Mouse (Mus musculus) MEL (cell line): ENCODE measurements at regions not wholly inside any gene's neighbourhood (a gene's known extent, or its start where the extent isn't known, plus 50 kb on each side); places are given as distances from the start of the nearest gene placed in this dataset.

Experiments
- DNase-seq: peaks from one replicate; pipeline ENCODE4 v3.0.0; 2011; ENCODE audit warnings: low read depth, low spot score
- H3K27ac ChIP-seq: 2 replicates; pipeline ENCODE4 v1.5.1; 2012; ENCODE audit warnings: low read depth, mild to moderate bottlenecking, control low read depth, low read length, moderate library complexity; ENCODE audit not compliant: control insufficient read depth
- H3K27me3 ChIP-seq, 2 experiments: fragments of 150-350 bp in 1 of 2; sonication (generic) in 1 of 2; 2 replicates each; pipeline ENCODE4 v1.6.1; 2012; ENCODE audit warnings: low read length in 2 of 2, mild to moderate bottlenecking in 2 of 2, improper control_type of control experiment in 1 of 2, moderate library complexity in 1 of 2; ENCODE audit not compliant: insufficient read depth in 2 of 2, control insufficient read depth in 1 of 2
- H3K36me3 ChIP-seq, 2 experiments: 2 replicates each; pipeline ENCODE4 v1.6.1; 2012 to 2014; ENCODE audit warnings: low read length in 2 of 2, improper control_type of control experiment in 1 of 2, inconsistent platforms in 1 of 2, mild to moderate bottlenecking in 1 of 2; ENCODE audit not compliant: insufficient read depth in 2 of 2, control insufficient read depth in 1 of 2
- H3K4me1 ChIP-seq, 2 experiments: fragments of 150-350 bp in 1 of 2; sonication (generic) in 1 of 2; 2 replicates each; pipeline ENCODE4 v1.6.1; 2012; ENCODE audit warnings: low read length in 2 of 2, improper control_type of control experiment in 1 of 2, mild to moderate bottlenecking in 1 of 2; ENCODE audit not compliant: insufficient read depth in 2 of 2, control insufficient read depth in 1 of 2
- H3K4me3 ChIP-seq, 2 experiments: fragments of 150-350 bp in 1 of 2; sonication (generic) in 1 of 2; 2 replicates each; pipeline ENCODE4 v1.5.1; 2012; ENCODE audit warnings: low read depth in 2 of 2, low read length in 2 of 2, mild to moderate bottlenecking in 2 of 2, moderate library complexity in 2 of 2, control low read depth in 1 of 2, improper control_type of control experiment in 1 of 2; ENCODE audit not compliant: control insufficient read depth in 1 of 2, insufficient read depth in 1 of 2
- H3K79me2 ChIP-seq: 2 replicates; pipeline ENCODE4 v1.6.1; 2012; ENCODE audit warnings: mild to moderate bottlenecking, low read length, moderate library complexity; ENCODE audit not compliant: control insufficient read depth, poor library complexity, insufficient read depth
- H3K9ac ChIP-seq: 2 replicates; pipeline ENCODE4 v1.6.1; 2012; ENCODE audit warnings: low read depth, mild to moderate bottlenecking, control low read depth, low read length, moderate library complexity; ENCODE audit not compliant: control insufficient read depth, poor library complexity, severe bottlenecking
- H3K9me3 ChIP-seq: fragments of 150-350 bp; sonication (generic); replicated peaks from 2 replicates; pipeline ENCODE4 v1.6.1; 2012; ENCODE audit warnings: mild to moderate bottlenecking, low read length, improper control_type of control experiment, moderate library complexity; ENCODE audit not compliant: insufficient read depth
- CHD1 ChIP-seq: IDR thresholded peaks from 2 replicates; pipeline ENCODE4 v1.6.1; 2012; ENCODE audit warnings: low read depth, mild to moderate bottlenecking, inconsistent platforms, low read length, improper control_type of control experiment
- CHD2 ChIP-seq: IDR thresholded peaks from 2 replicates; pipeline ENCODE4 v1.6.1; 2011; ENCODE audit warnings: low read length, improper control_type of control experiment
- CTCF ChIP-seq, 3 experiments: IDR thresholded peaks in 2 of 3; conservative IDR thresholded peaks in 1 of 3; 2 replicates each; pipeline ENCODE4 v1.5.1; 2011 to 2012; ENCODE audit warnings: low read length in 3 of 3, low read depth in 2 of 3, mild to moderate bottlenecking in 2 of 3, improper control_type of control experiment in 1 of 3, inconsistent platforms in 1 of 3, mixed read lengths in 1 of 3, moderate library complexity in 1 of 3; ENCODE audit not compliant: control insufficient read depth in 1 of 3, insufficient read depth in 1 of 3, poor library complexity in 1 of 3, severe bottlenecking in 1 of 3
- E2F4 ChIP-seq: IDR thresholded peaks from 2 replicates; pipeline ENCODE4 v1.6.1; 2011; ENCODE audit warnings: low read depth, low read length, improper control_type of control experiment, borderline replicate concordance
- ELF1 ChIP-seq: IDR thresholded peaks from 2 replicates; pipeline ENCODE4 v1.6.1; 2014; ENCODE audit warnings: low read depth, mild to moderate bottlenecking, inconsistent platforms, low read length, improper control_type of control experiment, moderate library complexity
- EP300 ChIP-seq, 2 experiments: IDR thresholded peaks; 2 replicates each; pipeline ENCODE4 v1.6.1; 2011; ENCODE audit warnings: improper control_type of control experiment in 2 of 2, low read length in 2 of 2, low read depth in 1 of 2, mild to moderate bottlenecking in 1 of 2
- GABPA ChIP-seq: IDR thresholded peaks from 2 replicates; pipeline ENCODE4 v1.6.1; 2012; ENCODE audit warnings: low read depth, mild to moderate bottlenecking, inconsistent platforms, low read length, improper control_type of control experiment, moderate library complexity
- GATA1 ChIP-seq: IDR thresholded peaks from 2 replicates; pipeline ENCODE4 v1.6.1; 2011; ENCODE audit warnings: low read depth, low read length, improper control_type of control experiment
- HCFC1 ChIP-seq: IDR thresholded peaks from 2 replicates; pipeline ENCODE4 v1.6.1; 2012; ENCODE audit warnings: low read depth, mild to moderate bottlenecking, inconsistent platforms, low read length, improper control_type of control experiment, moderate library complexity
- JUND ChIP-seq: IDR thresholded peaks from 2 replicates; pipeline ENCODE4 v1.6.1; 2011; ENCODE audit warnings: low read depth, mild to moderate bottlenecking, improper control_type of control experiment, low read length
- MAFK ChIP-seq: IDR thresholded peaks from 2 replicates; pipeline ENCODE4 v1.6.1; 2011; ENCODE audit warnings: low read depth, mild to moderate bottlenecking, low read length, improper control_type of control experiment, borderline replicate concordance
- MAZ ChIP-seq: IDR thresholded peaks from 2 replicates; pipeline ENCODE4 v1.6.1; 2012; ENCODE audit warnings: low read depth, mild to moderate bottlenecking, inconsistent platforms, low read length, improper control_type of control experiment
- MEF2A ChIP-seq: IDR thresholded peaks from 2 replicates; pipeline ENCODE4 v1.6.1; 2014; ENCODE audit warnings: low read depth, mild to moderate bottlenecking, inconsistent platforms, low read length, improper control_type of control experiment; ENCODE audit not compliant: poor library complexity, insufficient replicate concordance, severe bottlenecking; ENCODE audit errors: extremely low read depth
- MXI1 ChIP-seq: IDR thresholded peaks from 2 replicates; pipeline ENCODE4 v1.6.1; 2011; ENCODE audit warnings: mild to moderate bottlenecking, low read depth, low read length, improper control_type of control experiment
- MYC ChIP-seq: IDR thresholded peaks from 2 replicates; pipeline ENCODE4 v1.6.1; 2011; ENCODE audit warnings: low read depth, mild to moderate bottlenecking, low read length, improper control_type of control experiment, moderate library complexity
- NELFE ChIP-seq: IDR thresholded peaks from 2 replicates; pipeline ENCODE4 v1.6.1; 2011; ENCODE audit warnings: low read depth, low read length, improper control_type of control experiment
- POLR2A ChIP-seq, 2 experiments: IDR thresholded peaks; 2 replicates each; pipeline ENCODE4 v1.6.1; 2011 to 2012; ENCODE audit warnings: low read length in 2 of 2, mild to moderate bottlenecking in 2 of 2, control low read depth in 1 of 2, improper control_type of control experiment in 1 of 2, low read depth in 1 of 2, moderate library complexity in 1 of 2; ENCODE audit not compliant: control insufficient read depth in 1 of 2, insufficient read depth in 1 of 2, poor library complexity in 1 of 2
- POLR2AphosphoS2 ChIP-seq: IDR thresholded peaks from 2 replicates; pipeline ENCODE4 v1.6.1; 2011; ENCODE audit warnings: low read length, improper control_type of control experiment
- POLR2AphosphoS5 ChIP-seq: IDR thresholded peaks from 2 replicates; pipeline ENCODE4 v1.6.1; 2012; ENCODE audit warnings: low read depth, borderline replicate concordance, mild to moderate bottlenecking, inconsistent platforms, low read length, moderate library complexity, mixed read lengths
- RAD21 ChIP-seq: IDR thresholded peaks from 2 replicates; pipeline ENCODE4 v1.6.1; 2011; ENCODE audit warnings: mild to moderate bottlenecking, low read depth, low read length, improper control_type of control experiment
- RCOR1 ChIP-seq: IDR thresholded peaks from 2 replicates; pipeline ENCODE4 v1.6.1; 2012; ENCODE audit warnings: low read depth, mild to moderate bottlenecking, inconsistent platforms, low read length, improper control_type of control experiment
- SIN3A ChIP-seq: IDR thresholded peaks from 2 replicates; pipeline ENCODE4 v1.6.1; 2012; ENCODE audit warnings: low read length, improper control_type of control experiment, inconsistent platforms
- TBP ChIP-seq: IDR thresholded peaks from 2 replicates; pipeline ENCODE4 v1.8.0; 2011; ENCODE audit warnings: low read depth, low read length, improper control_type of control experiment
- UBTF ChIP-seq: IDR thresholded peaks from 2 replicates; pipeline ENCODE4 v1.6.1; 2012; ENCODE audit warnings: low read depth, mild to moderate bottlenecking, inconsistent platforms, low read length, improper control_type of control experiment, moderate library complexity, borderline replicate concordance; ENCODE audit not compliant: insufficient read depth
- USF2 ChIP-seq, 2 experiments: IDR thresholded peaks; 2 replicates each; pipeline ENCODE4 v1.6.1; 2011 to 2012; ENCODE audit warnings: improper control_type of control experiment in 2 of 2, low read length in 2 of 2, borderline replicate concordance in 1 of 2, inconsistent platforms in 1 of 2, low read depth in 1 of 2, mild to moderate bottlenecking in 1 of 2; ENCODE audit not compliant: insufficient read depth in 1 of 2
- ZC3H11A ChIP-seq: IDR thresholded peaks from 2 replicates; pipeline ENCODE4 v1.6.1; 2012; ENCODE audit warnings: low read depth, mild to moderate bottlenecking, inconsistent platforms, low read length, improper control_type of control experiment

- no peaks in the 10 kb centered on the region for H3K27me3 ChIP-seq
- H3K36me3 ChIP-seq, result no peaks in the 10 kb centered on the region
- TF ChIP-seq E2F4 (no peak), RCOR1 (no peak), MEF2A (no peak), GATA1 (no peak), POLR2AphosphoS2 (no peak), USF2 (IDR thresholded peaks at IDR 0.05; ENCODE audit: borderline replicate concordance in 1 of 2, insufficient read depth in 1 of 2, low read depth in 1 of 2, low read length in 2 of 2) (no peak), GABPA (no peak), CHD2 (no peak)
- H3K9ac ChIP-seq, result no peak overlapping the region
- no peaks in the 10 kb centered on the region for H3K4me1 ChIP-seq
- H3K9me3 ChIP-seq, result no peaks in the 10 kb centered on the region
- no peak overlapping the region for H3K27ac ChIP-seq
- DNase-seq, result no peak
- H3K4me3 ChIP-seq, result no peak overlapping the region
- no peaks in the 10 kb centered on the region for H3K79me2 ChIP-seq
These were observed 52.7 kb upstream of the Kcng1 start for GRCm38 (mm10) chr2:168334241-168334588.

- Histone ChIP-seq H3K4me1 (no peaks in the 10 kb centered on the region), H3K4me3 (no peak overlapping the region), H3K9ac (no peak overlapping the region), H3K9me3 (no peaks in the 10 kb centered on the region), H3K79me2 (no peaks in the 10 kb centered on the region), H3K27me3 (no peaks in the 10 kb centered on the region), H3K27ac (no peak overlapping the region), H3K36me3 (no peaks in the 10 kb centered on the region)
- no peak for DNase-seq
- TF ChIP-seq HCFC1 (no peak), RCOR1 (no peak), JUND (no peak), TBP (no peak), CTCF (IDR thresholded peaks at IDR 0.05 in 2 of 3, conservative IDR thresholded peaks at IDR 0.05 in 1 of 3; ENCODE audit: control insufficient read depth in 1 of 3, insufficient read depth in 1 of 3, low read depth in 2 of 3, low read length in 3 of 3, poor library complexity in 1 of 3, severe bottlenecking in 1 of 3) (no peak), POLR2AphosphoS2 (no peak)
- TF ChIP-seq, all 39 proteins: peak for 0
These were observed 52.2 kb upstream of the Kcng1 start for GRCm38 (mm10) chr2:168333552-168334240.

- Histone ChIP-seq H3K79me2 (no peaks in the 10 kb centered on the region), H3K9ac (no peak overlapping the region), H3K27me3 (no peaks in the 10 kb centered on the region), H3K4me1 (no peaks in the 10 kb centered on the region), H3K36me3 (no peaks in the 10 kb centered on the region), H3K4me3 (no peak overlapping the region), H3K9me3 (no peaks in the 10 kb centered on the region), H3K27ac (no peak overlapping the region)
- no peak for TF ChIP-seq EP300 (IDR thresholded peaks at IDR 0.05; ENCODE audit: low read depth in 1 of 2, low read length in 2 of 2)
- no peak for TF ChIP-seq TBP
- TF ChIP-seq RAD21, result no peak
- no peak for TF ChIP-seq MAZ
- no peak for TF ChIP-seq MXI1
- no peak for TF ChIP-seq POLR2AphosphoS5
- no peak for TF ChIP-seq POLR2AphosphoS2
- no peak for TF ChIP-seq CTCF (IDR thresholded peaks at IDR 0.05 in 2 of 3, conservative IDR thresholded peaks at IDR 0.05 in 1 of 3; ENCODE audit: control insufficient read depth in 1 of 3, insufficient read depth in 1 of 3, low read depth in 2 of 3, low read length in 3 of 3, poor library complexity in 1 of 3, severe bottlenecking in 1 of 3)
- no peak for TF ChIP-seq ZC3H11A
- no peak for TF ChIP-seq ELF1
- TF ChIP-seq CHD1, result no peak
- no peak for TF ChIP-seq UBTF
- no peak for TF ChIP-seq NELFE
- TF ChIP-seq SIN3A, result no peak
- no peak for TF ChIP-seq MYC
- no peak for TF ChIP-seq MAFK
- TF ChIP-seq POLR2A (IDR thresholded peaks at IDR 0.05; ENCODE audit: control insufficient read depth in 1 of 2, insufficient read depth in 1 of 2, low read depth in 1 of 2, low read length in 2 of 2, poor library complexity in 1 of 2), result no peak
- no peak for DNase-seq
These were observed 51.4 kb upstream of the Kcng1 start for GRCm38 (mm10) chr2:168332972-168333371.
